9 mouse cellular contexts compared by ENCODE assay signal in the genomic region with DNA sequence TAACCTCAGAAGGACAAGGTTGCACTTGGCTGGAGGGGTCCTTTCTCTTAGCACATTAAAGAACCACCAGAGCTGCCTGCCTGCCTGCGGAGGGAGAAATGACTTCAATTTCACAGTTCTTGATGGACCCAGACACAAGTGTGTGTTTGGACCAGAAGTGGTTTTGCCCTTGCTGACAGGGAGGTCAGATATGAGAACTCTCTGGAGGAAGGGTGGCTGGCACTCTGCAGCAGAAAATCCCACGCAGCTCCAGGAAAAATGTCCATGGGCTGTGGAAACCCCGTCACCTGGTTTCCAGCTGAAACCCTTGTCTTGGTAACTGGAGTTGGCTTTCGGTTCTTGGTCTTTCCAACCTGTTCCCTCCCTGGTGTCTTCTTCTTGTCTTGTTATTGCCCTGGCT.
DNase-seq lines count a peak whose midpoint lies in the region; ATAC-seq lines count a peak whose summit lies in the region.
"Had no signal": no experiment of that assay in that cellular context is flagged by ENCODE, and none has a peak within 500 bp of the region (broad histone marks: within the 10 kb centered on the region; RNA-seq: fewer than 3 reads in every experiment).

No protein-coding gene starts in this region.

- ATAC-seq in hindbrain, embryonic 14.5 days (ENCODE audit: low FRiP score): no peak
- no peak for ATAC-seq in hindbrain, embryonic 12.5 days (ENCODE audit: low FRiP score)
- ATAC-seq in forebrain, embryonic 12.5 days (ENCODE audit: low FRiP score): no peak
- peak; percentile 3; the same call in 1 of the 2 replicates for ATAC-seq in neural tube, embryonic 13.5 days (ENCODE audit: low read depth)
- ATAC-seq in activated CD4-positive, CD25-positive, alpha-beta regulatory T cell, adult 4 months: no peak

- no peaks in the 10 kb centered on the region for H3K36me3 ChIP-seq in hindbrain, embryonic 14.5 days (replicated peaks; ENCODE audit: control insufficient read depth, insufficient read depth)
- H3K36me3 ChIP-seq in hindbrain, embryonic 12.5 days: no peaks in the 10 kb centered on the region
- H3K36me3 ChIP-seq in forebrain, embryonic 12.5 days (replicated peaks): no peaks in the 10 kb centered on the region
- H3K36me3 ChIP-seq in neural tube, embryonic 13.5 days: no peaks in the 10 kb centered on the region
- H3K36me3 ChIP-seq: liver, embryonic 13.5 days had no signal

- H3K4me3 ChIP-seq in hindbrain, embryonic 14.5 days (replicated peaks; ENCODE audit: low read length): no peak overlapping the region
- no peak overlapping the region for H3K4me3 ChIP-seq in hindbrain, embryonic 12.5 days
- H3K4me3 ChIP-seq in forebrain, embryonic 12.5 days (replicated peaks): no peak overlapping the region
- no peak overlapping the region for H3K4me3 ChIP-seq in neural tube, embryonic 13.5 days

- no peak overlapping the region for H3K4me2 ChIP-seq in hindbrain, embryonic 14.5 days (replicated peaks)
- H3K4me2 ChIP-seq in hindbrain, embryonic 12.5 days (replicated peaks): no peak overlapping the region
- H3K4me2 ChIP-seq in forebrain, embryonic 12.5 days: peak overlapping the region; percentile 52
- no peak overlapping the region; the same call in 1 of the 2 replicates for H3K4me2 ChIP-seq in neural tube, embryonic 13.5 days

- peak overlapping the region; percentile 65 for H3K27ac ChIP-seq in hindbrain, embryonic 14.5 days
- H3K27ac ChIP-seq in hindbrain, embryonic 12.5 days: no peak overlapping the region
- peak overlapping the region; percentile 93 for H3K27ac ChIP-seq in forebrain, embryonic 12.5 days
- H3K27ac ChIP-seq in neural tube, embryonic 13.5 days (replicated peaks): peak overlapping the region; percentile 82
- H3K27ac ChIP-seq: liver, embryonic 13.5 days had no signal

- 79% methylated on average over 4 of the region's 4 CpGs for WGBS in hindbrain, embryonic 14.5 days
- WGBS in hindbrain, embryonic 12.5 days: 65% methylated on average over 4 of the region's 4 CpGs
- WGBS in forebrain, embryonic 12.5 days: 61% methylated on average over 4 of the region's 4 CpGs
- WGBS in neural tube, embryonic 13.5 days: 63% methylated on average over 4 of the region's 4 CpGs

- H3K9me3 ChIP-seq in hindbrain, embryonic 14.5 days (ENCODE audit: control insufficient read depth, low read length): no peaks in the 10 kb centered on the region
- H3K9me3 ChIP-seq in hindbrain, embryonic 12.5 days (replicated peaks): no peaks in the 10 kb centered on the region
- no peaks in the 10 kb centered on the region for H3K9me3 ChIP-seq in forebrain, embryonic 12.5 days
- H3K9me3 ChIP-seq in neural tube, embryonic 13.5 days: no peaks in the 10 kb centered on the region
- H3K9me3 ChIP-seq: liver, embryonic 13.5 days had no signal

- H3K27me3 ChIP-seq in hindbrain, embryonic 14.5 days (ENCODE audit: control insufficient read depth, insufficient read depth, low read length): no peaks in the 10 kb centered on the region
- H3K27me3 ChIP-seq in hindbrain, embryonic 12.5 days: no peaks in the 10 kb centered on the region
- no peaks in the 10 kb centered on the region for H3K27me3 ChIP-seq in forebrain, embryonic 12.5 days
- H3K27me3 ChIP-seq in neural tube, embryonic 13.5 days: peaks cover 7% of the 10 kb centered on the region; the same call in 1 of the 2 replicates
- H3K27me3 ChIP-seq: liver, embryonic 13.5 days had no signal

- peaks cover 16% of the 10 kb centered on the region for H3K4me1 ChIP-seq in hindbrain, embryonic 14.5 days (replicated peaks; ENCODE audit: control insufficient read depth, insufficient read depth, low read length)
- peaks cover 23% of the 10 kb centered on the region for H3K4me1 ChIP-seq in hindbrain, embryonic 12.5 days
- peaks cover 49% of the 10 kb centered on the region for H3K4me1 ChIP-seq in forebrain, embryonic 12.5 days
- H3K4me1 ChIP-seq in neural tube, embryonic 13.5 days (replicated peaks): peaks cover 56% of the 10 kb centered on the region
- H3K4me1 ChIP-seq: liver, embryonic 13.5 days had no signal

- no peak for DNase-seq in hindbrain, embryonic 14.5 days (ENCODE audit: low spot score)
- peak; percentile 47 for DNase-seq in heart, postnatal 4 days
- DNase-seq in layer of hippocampus, adult 9-10 months (ENCODE audit: low spot score): no peak
- DNase-seq in left cerebral cortex, adult 11 months (ENCODE audit: low spot score): no peak
- DNase-seq: liver, embryonic 13.5 days had no signal

- no peak overlapping the region for H3K9ac ChIP-seq in hindbrain, embryonic 14.5 days
- H3K9ac ChIP-seq in hindbrain, embryonic 12.5 days: no peak overlapping the region
- peak overlapping the region; percentile 44; the same call in 1 of the 2 replicates for H3K9ac ChIP-seq in forebrain, embryonic 12.5 days
- H3K9ac ChIP-seq in neural tube, embryonic 13.5 days: 0 out of 2 replicates have a peak overlapping the region, but pooled peaks have one; percentile 44

Comparison
In these comparisons a context has a peak if more than half of its experiments do, and no peak if none do; other contexts are left out.
1. H3K9ac ChIP-seq: peak in forebrain, embryonic 12.5 days (single experiment) and neural tube, embryonic 13.5 days (single experiment); none in hindbrain, embryonic 14.5 days (single experiment) and hindbrain, embryonic 12.5 days (single experiment).